ENCODE assay signal across 19 mouse cellular contexts in the genomic region with DNA sequence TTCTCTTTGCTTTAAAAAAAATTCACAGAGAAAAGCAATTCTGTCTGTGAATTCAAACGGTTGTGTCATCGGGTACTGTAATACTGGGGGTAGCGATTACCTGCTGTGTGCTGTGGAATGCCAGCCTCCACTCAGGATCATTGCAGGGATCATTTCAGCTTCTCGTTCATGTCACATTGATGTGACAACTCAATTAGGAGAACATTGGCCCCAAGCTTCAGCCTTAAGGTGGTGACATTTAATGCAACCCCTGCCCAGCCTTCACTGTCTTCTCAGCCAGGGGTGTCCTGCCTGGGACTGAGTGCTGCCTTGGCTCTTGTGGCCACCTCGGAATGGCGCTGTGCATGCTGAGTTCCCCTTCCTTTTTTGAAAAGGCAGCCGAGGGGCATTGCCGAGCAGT.
A peak's percentile ranks its signal among the peaks of the same experiment; 100 is the strongest.
DNase-seq lines count a peak whose midpoint lies in the region; TF ChIP-seq lines count a peak whose summit lies in the region.
"Had no signal": no experiment of that assay in that cellular context is flagged by ENCODE, and none has a peak within 500 bp of the region (broad histone marks: within the 10 kb centered on the region; RNA-seq: fewer than 3 reads in every experiment).

No protein-coding gene starts in this region.

- peak overlapping the region; percentile 17; the same call in 1 of the 2 replicates for H3K27ac ChIP-seq in left cerebral cortex, adult 2 months
- H3K27ac ChIP-seq: embryonic facial prominence, embryonic 10.5 days; embryonic facial prominence, embryonic 12.5 days; forebrain, embryonic 13.5 days; forebrain, embryonic 15.5 days had no signal

- no peak overlapping the region for H3K4me3 ChIP-seq in left cerebral cortex, adult 2 months
- H3K4me3 ChIP-seq: embryonic facial prominence, embryonic 10.5 days; embryonic facial prominence, embryonic 12.5 days; forebrain, embryonic 13.5 days; forebrain, embryonic 15.5 days had no signal

- intact Hi-C loops in left cerebral cortex, adult 2 months (cut with DNase I), result no loop called here

- DNase-seq in cerebellum, postnatal 10 days, result peak; percentile 19 to 31
- DNase-seq in cerebellum, postnatal 14 days, result no peak
- no peak for DNase-seq in left cerebral cortex, adult 2 months (ENCODE audit: extremely low spot score in 1 of 2, low spot score in 2 of 2)
- DNase-seq in left cerebral cortex, adult 8-10 months (ENCODE audit: low spot score in 2 of 2), result no peak
- peak; percentile 58 for DNase-seq in retina, embryonic 14.5 days (ENCODE audit: low spot score)
- no peak for DNase-seq in frontal cortex, adult 2 months (ENCODE audit: extremely low spot score in 1 of 2, low spot score in 1 of 2)
- no peak for DNase-seq in spleen, postnatal 36 days (ENCODE audit: low spot score in 2 of 2)
- DNase-seq: adrenal gland, adult 8-10 months; adrenal gland, postnatal 14 days; adrenal gland, postnatal 36 days; B cell, adult 2 months; cerebellum, adult 11-12 months; cerebellum, adult 2 months; cerebellum, adult 9-10 months; cerebellum, postnatal 25 days had no signal

- TF ChIP-seq CTCF in left cerebral cortex, adult 2 months (IDR thresholded peaks at IDR 0.05), result no peak

Comparison
In these comparisons a context has a peak if more than half of its experiments do, and no peak if none do; other contexts are left out.
1. DNase-seq: peak in cerebellum, postnatal 10 days (2 of 2) and retina, embryonic 14.5 days (single experiment); none in cerebellum, postnatal 14 days (0 of 2), left cerebral cortex, adult 2 months (0 of 2), left cerebral cortex, adult 8-10 months (0 of 2), frontal cortex, adult 2 months (0 of 2) and spleen, postnatal 36 days (0 of 2).